Mouse (Mus musculus): ENCODE data around the gene Shmt1. TPM values are rescaled to one million over a fixed set of nuclear protein-coding genes. Genes with fewer than 3 reads are reported as not detected.

Gene Shmt1
- polyA plus RNA-seq, 1 experiment from 2014 or later, result 6.7 TPM

- H3K9me3 ChIP-seq (ENCODE audit: control insufficient read depth, low read length), result no peaks in the 10 kb centered on the region
- no peak overlapping the region for H3K27ac ChIP-seq (replicated peaks; ENCODE audit: low read depth, low read length)
- 0 out of 2 replicates have a peak overlapping the region, but pooled peaks have one; percentile 40 for H3K9ac ChIP-seq (replicated peaks; ENCODE audit: low read length)
- peaks cover 35% of the 10 kb centered on the region for H3K36me3 ChIP-seq (ENCODE audit: control insufficient read depth, insufficient read depth, low read length)
- H3K4me1 ChIP-seq (ENCODE audit: control insufficient read depth, insufficient read depth, low read length), result peaks cover 62% of the 10 kb centered on the region
- peak overlapping the region; percentile 12; the same call in 1 of the 2 replicates for H3K4me3 ChIP-seq (replicated peaks; ENCODE audit: low read depth, low read length)
- no peak for ATAC-seq (ENCODE audit: low FRiP score, low TSS enrichment)
- WGBS, result 93% methylated on average over 10 of the region's 10 CpGs
- H3K4me2 ChIP-seq (ENCODE audit: low read length), result peak overlapping the region; percentile 45
- no peak for DNase-seq
- H3K27me3 ChIP-seq (ENCODE audit: control insufficient read depth, insufficient read depth, low read length), result no peaks in the 10 kb centered on the region
These were observed 31.8 kb downstream of the Shmt1 start for GRCm38 (mm10) chr11:60779673-60780189.

GRCm38 (mm10) chr11:60777801-60778370 is 33.6 kb downstream of the Shmt1 start:
- DNase-seq, result no peak
- Histone ChIP-seq H3K36me3 (ENCODE audit: control insufficient read depth, insufficient read depth, low read length) (peaks cover 20% of the 10 kb centered on the region), H3K4me2 (ENCODE audit: low read length) (peak overlapping the region; percentile 88), H3K9me3 (ENCODE audit: control insufficient read depth, low read length) (no peaks in the 10 kb centered on the region), H3K4me3 (replicated peaks; ENCODE audit: low read depth, low read length) (peak overlapping the region; percentile 69), H3K27me3 (ENCODE audit: control insufficient read depth, insufficient read depth, low read length) (no peaks in the 10 kb centered on the region), H3K27ac (replicated peaks; ENCODE audit: low read depth, low read length) (peak overlapping the region; percentile 55), H3K4me1 (ENCODE audit: control insufficient read depth, insufficient read depth, low read length) (peaks cover 62% of the 10 kb centered on the region), H3K9ac (replicated peaks; ENCODE audit: low read length) (peak overlapping the region; percentile 70)
- no peak for ATAC-seq (ENCODE audit: low FRiP score, low TSS enrichment)
- WGBS, result 24% methylated on average over 16 of the region's 16 CpGs

GRCm38 (mm10) chr11:60776829-60777740 is 34.4 kb downstream of the Shmt1 start, which contains the start of the genes Top3a and Smcr8:
TSS of gene Top3a (minus strand) at chr11:60777365.
TSS of gene Smcr8 (plus strand) at chr11:60777524.
- ATAC-seq (ENCODE audit: low FRiP score, low TSS enrichment) (peak; percentile 96), DNase-seq (peak; percentile 94)
- Histone ChIP-seq H3K27ac (replicated peaks; ENCODE audit: low read depth, low read length) (peak within 1 kb of the TSS; percentile 55), H3K4me2 (ENCODE audit: low read length) (peak within 1 kb of the TSS; percentile 88), H3K9ac (replicated peaks; ENCODE audit: low read length) (peak within 1 kb of the TSS; percentile 70), H3K4me1 (ENCODE audit: control insufficient read depth, insufficient read depth, low read length) (peaks cover 57% of the 10 kb centered on the region), H3K9me3 (ENCODE audit: control insufficient read depth, low read length) (no peaks in the 10 kb centered on the region), H3K4me3 (replicated peaks; ENCODE audit: low read depth, low read length) (peak within 1 kb of the TSS; percentile 69), H3K36me3 (ENCODE audit: control insufficient read depth, insufficient read depth, low read length) (peaks cover 19% of the 10 kb centered on the region), H3K27me3 (ENCODE audit: control insufficient read depth, insufficient read depth, low read length) (no peaks in the 10 kb centered on the region)
- WGBS, result under 1% methylated on average over 62 of the region's 62 CpGs

GRCm38 (mm10) chr11:60776107-60776828 is 35.2 kb downstream of the Shmt1 start:
- no peak for ATAC-seq (ENCODE audit: low FRiP score, low TSS enrichment)

GRCm38 (mm10) chr11:60775578-60775977 is 35.9 kb downstream of the Shmt1 start:
- H3K9ac ChIP-seq (replicated peaks; ENCODE audit: low read length), result peak overlapping the region; percentile 1; the same call in 1 of the 2 replicates
- H3K9me3 ChIP-seq (ENCODE audit: control insufficient read depth, low read length), result no peaks in the 10 kb centered on the region
- H3K27me3 ChIP-seq (ENCODE audit: control insufficient read depth, insufficient read depth, low read length), result no peaks in the 10 kb centered on the region
- 54% methylated on average over 6 of the region's 6 CpGs for WGBS
- H3K4me2 ChIP-seq (ENCODE audit: low read length), result peak overlapping the region; percentile 88
- H3K4me3 ChIP-seq (replicated peaks; ENCODE audit: low read depth, low read length), result no peak overlapping the region
- DNase-seq (no peak), ATAC-seq (ENCODE audit: low FRiP score, low TSS enrichment) (no peak)
- no peak overlapping the region for H3K27ac ChIP-seq (replicated peaks; ENCODE audit: low read depth, low read length)
- peaks cover 19% of the 10 kb centered on the region for H3K36me3 ChIP-seq (ENCODE audit: control insufficient read depth, insufficient read depth, low read length)
- peaks cover 42% of the 10 kb centered on the region for H3K4me1 ChIP-seq (ENCODE audit: control insufficient read depth, insufficient read depth, low read length)

More at GRCm38 (mm10) chr11:60776107-60776828, 35.2 kb downstream of the Shmt1 start:
- H3K36me3 ChIP-seq (ENCODE audit: control insufficient read depth, insufficient read depth, low read length), result peaks cover 19% of the 10 kb centered on the region
- no peak overlapping the region for H3K27ac ChIP-seq (replicated peaks; ENCODE audit: low read depth, low read length)
- DNase-seq, result no peak
- H3K4me1 ChIP-seq (ENCODE audit: control insufficient read depth, insufficient read depth, low read length), result peaks cover 49% of the 10 kb centered on the region
- H3K4me2 ChIP-seq (ENCODE audit: low read length), result peak overlapping the region; percentile 88
- 7% methylated on average over 17 of the region's 17 CpGs for WGBS
- H3K9me3 ChIP-seq (ENCODE audit: control insufficient read depth, low read length), result no peaks in the 10 kb centered on the region
- peak overlapping the region; percentile 70 for H3K9ac ChIP-seq (replicated peaks; ENCODE audit: low read length)
- H3K27me3 ChIP-seq (ENCODE audit: control insufficient read depth, insufficient read depth, low read length), result no peaks in the 10 kb centered on the region
- peak overlapping the region; percentile 69 for H3K4me3 ChIP-seq (replicated peaks; ENCODE audit: low read depth, low read length)

- Histone ChIP-seq H3K9me3 (ENCODE audit: control insufficient read depth, low read length) (no peaks in the 10 kb centered on the region), H3K4me3 (replicated peaks; ENCODE audit: low read depth, low read length) (no peak overlapping the region), H3K9ac (replicated peaks; ENCODE audit: low read length) (no peak overlapping the region), H3K36me3 (ENCODE audit: control insufficient read depth, insufficient read depth, low read length) (peaks cover 11% of the 10 kb centered on the region), H3K4me1 (ENCODE audit: control insufficient read depth, insufficient read depth, low read length) (peaks cover 35% of the 10 kb centered on the region), H3K4me2 (ENCODE audit: low read length) (0 out of 2 replicates have a peak overlapping the region, but pooled peaks have one; percentile 88), H3K27ac (replicated peaks; ENCODE audit: low read depth, low read length) (no peak overlapping the region), H3K27me3 (ENCODE audit: control insufficient read depth, insufficient read depth, low read length) (no peaks in the 10 kb centered on the region)
- ATAC-seq (ENCODE audit: low FRiP score, low TSS enrichment) (no peak), DNase-seq (no peak)
- 93% methylated on average over 1 of the region's 1 CpGs for WGBS
These were observed 36.7 kb downstream of the Shmt1 start for GRCm38 (mm10) chr11:60774841-60775240.

GRCm38 (mm10) chr11:60774158-60774689 is 37.3 kb downstream of the Shmt1 start:
- WGBS, result 89% methylated on average over 3 of the region's 3 CpGs

GRCm38 (mm10) chr11:60772161-60772560 is 39.4 kb downstream of the Shmt1 start:
- Histone ChIP-seq H3K27me3 (ENCODE audit: control insufficient read depth, insufficient read depth, low read length) (no peaks in the 10 kb centered on the region), H3K36me3 (ENCODE audit: control insufficient read depth, insufficient read depth, low read length) (no peaks in the 10 kb centered on the region), H3K4me3 (replicated peaks; ENCODE audit: low read depth, low read length) (no peak overlapping the region), H3K4me2 (ENCODE audit: low read length) (no peak overlapping the region), H3K27ac (replicated peaks; ENCODE audit: low read depth, low read length) (no peak overlapping the region), H3K9me3 (ENCODE audit: control insufficient read depth, low read length) (no peaks in the 10 kb centered on the region), H3K9ac (replicated peaks; ENCODE audit: low read length) (no peak overlapping the region), H3K4me1 (ENCODE audit: control insufficient read depth, insufficient read depth, low read length) (peaks cover 15% of the 10 kb centered on the region)
- ATAC-seq (ENCODE audit: low FRiP score, low TSS enrichment) (no peak), DNase-seq (no peak)
- WGBS, result 87% methylated on average over 4 of the region's 4 CpGs

More at GRCm38 (mm10) chr11:60774158-60774689, 37.3 kb downstream of the Shmt1 start:
- Histone ChIP-seq H3K27ac (replicated peaks; ENCODE audit: low read depth, low read length) (no peak overlapping the region), H3K27me3 (ENCODE audit: control insufficient read depth, insufficient read depth, low read length) (no peaks in the 10 kb centered on the region), H3K36me3 (ENCODE audit: control insufficient read depth, insufficient read depth, low read length) (peaks cover 6% of the 10 kb centered on the region; the same call in 1 of the 2 replicates), H3K9me3 (ENCODE audit: control insufficient read depth, low read length) (no peaks in the 10 kb centered on the region), H3K4me1 (ENCODE audit: control insufficient read depth, insufficient read depth, low read length) (peaks cover 29% of the 10 kb centered on the region), H3K4me3 (replicated peaks; ENCODE audit: low read depth, low read length) (no peak overlapping the region), H3K9ac (replicated peaks; ENCODE audit: low read length) (no peak overlapping the region), H3K4me2 (ENCODE audit: low read length) (no peak overlapping the region)
- DNase-seq (no peak), ATAC-seq (ENCODE audit: low FRiP score, low TSS enrichment) (no peak)
